Mouse (Mus musculus) forebrain, embryonic 12.5 days (tissue): Measurements from ENCODE around the gene Defa34. TPM values are rescaled to one million over a fixed set of nuclear protein-coding genes. Genes with fewer than 3 reads are reported as not detected.
"Not testable (repeated sequence)": the region's sequence is repeated elsewhere in the genome, so short reads cannot be mapped to it uniquely, and the experiment has no call there.

ENCODE experiments used
- ATAC-seq: fragments of 200-750 bp; cut with Nextera tagmentation; 2 replicates; pipeline ENCODE4 v1.8.0; 2017; ENCODE audit warnings: moderate TSS enrichment; ENCODE audit not compliant: low FRiP score
- H3K27ac ChIP-seq: fragments of 300-500 bp; sonication (generic); 2 replicates; pipeline ENCODE4 v1.5.1; 2016; ENCODE audit warnings: mild to moderate bottlenecking
- H3K27me3 ChIP-seq: fragments of 300-500 bp; sonication (generic); 2 replicates; pipeline ENCODE4 v1.6.1; 2016; ENCODE audit warnings: mild to moderate bottlenecking
- H3K36me3 ChIP-seq: fragments of 300-500 bp; sonication (generic); replicated peaks from 2 replicates; pipeline ENCODE4 v1.6.1; 2016; ENCODE audit warnings: mild to moderate bottlenecking
- H3K4me1 ChIP-seq: fragments of 300-500 bp; sonication (generic); 2 replicates; pipeline ENCODE4 v1.6.1; 2016
- H3K4me2 ChIP-seq: fragments of 300-500 bp; sonication (generic); 2 replicates; pipeline ENCODE4 v1.6.1; 2016; ENCODE audit warnings: mild to moderate bottlenecking, moderate library complexity
- H3K4me3 ChIP-seq: fragments of 300-500 bp; sonication (generic); replicated peaks from 2 replicates; pipeline ENCODE4 v1.5.1; 2016; ENCODE audit warnings: mild to moderate bottlenecking
- H3K9ac ChIP-seq: fragments of 300-500 bp; sonication (generic); 2 replicates; pipeline ENCODE4 v1.6.1; 2016; ENCODE audit warnings: mild to moderate bottlenecking
- H3K9me3 ChIP-seq: fragments of 300-500 bp; sonication (generic); 2 replicates; pipeline ENCODE4 v1.6.1; 2016
- WGBS: fragments of 180-500 bp; shearing (Covaris S2); methylation state at CpG from one replicate; pipeline ENCODE4 v1.1.7; 2016; 5-methylcytosine and 5-hydroxymethylcytosine counted together
- polyA plus RNA-seq: library from polyadenylated mRNA; unstranded; fragments of >200 nt; fragmentation: Nextera tagmentation; extraction: Ambion mirVana; gene quantifications from 2 replicates; pipeline ENCODE4 v1.2.1, GENCODE M21; 2016

Gene Defa34
- polyA plus RNA-seq = not detected in 2 replicates

DNA sequence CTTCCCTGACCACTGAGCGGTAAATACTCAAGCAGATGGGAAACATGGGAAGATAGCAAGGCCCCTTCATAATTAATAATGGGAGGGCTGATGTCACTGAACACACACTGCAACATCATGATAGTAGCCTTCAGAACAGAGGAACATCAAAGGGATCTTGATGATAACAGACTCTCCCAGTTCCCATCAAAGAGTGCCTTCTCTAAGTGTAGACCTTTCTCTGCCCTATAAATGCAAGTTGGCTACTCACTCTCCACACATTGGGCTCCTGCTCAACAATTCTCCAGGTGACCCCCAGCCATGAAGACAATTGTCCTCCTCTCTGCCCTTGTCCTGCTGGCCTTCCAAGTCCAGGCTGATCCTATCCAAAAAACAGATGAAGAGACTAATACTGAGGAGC lies at the start of gene Defa34:
Gene Defa34 (plus strand): TSS at position 301 of the 400 bp plus-strand sequence.
- not testable (repeated sequence) for H3K27me3 ChIP-seq, H3K4me1 ChIP-seq, H3K4me2 ChIP-seq, H3K4me3 ChIP-seq, H3K36me3 ChIP-seq, ATAC-seq, H3K27ac ChIP-seq, H3K9me3 ChIP-seq, H3K9ac ChIP-seq
- WGBS = 80% methylated on average over 1 of the region's 1 CpGs

DNA sequence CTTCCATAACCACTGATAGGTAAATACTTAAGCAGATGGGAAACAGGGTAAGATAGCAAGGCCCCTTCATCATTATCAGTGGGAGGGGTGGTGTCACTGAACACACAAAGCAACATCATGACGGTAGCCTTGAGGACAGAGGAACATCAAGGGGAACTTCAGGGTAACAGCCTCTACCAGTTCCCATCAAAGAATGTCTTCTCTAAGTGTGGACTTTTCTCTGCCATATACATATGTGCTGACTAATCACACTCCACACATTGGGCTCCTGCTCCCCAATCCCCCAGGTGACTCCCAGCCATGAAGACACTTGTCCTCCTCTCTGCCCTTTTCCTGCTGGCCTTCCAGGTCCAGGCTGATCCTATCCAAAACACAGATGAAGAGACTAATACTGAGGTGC lies 47.7 kb upstream of the Defa34 start, which contains the start of gene Defa26:
Gene Defa26 (plus strand): TSS at position 301 of the 400 bp plus-strand sequence.
- 100% methylated on average over 1 of the region's 1 CpGs for WGBS
- not testable (repeated sequence) for H3K27me3 ChIP-seq, H3K9ac ChIP-seq, H3K36me3 ChIP-seq, H3K4me1 ChIP-seq, H3K9me3 ChIP-seq, ATAC-seq, H3K4me2 ChIP-seq, H3K27ac ChIP-seq, H3K4me3 ChIP-seq

DNA sequence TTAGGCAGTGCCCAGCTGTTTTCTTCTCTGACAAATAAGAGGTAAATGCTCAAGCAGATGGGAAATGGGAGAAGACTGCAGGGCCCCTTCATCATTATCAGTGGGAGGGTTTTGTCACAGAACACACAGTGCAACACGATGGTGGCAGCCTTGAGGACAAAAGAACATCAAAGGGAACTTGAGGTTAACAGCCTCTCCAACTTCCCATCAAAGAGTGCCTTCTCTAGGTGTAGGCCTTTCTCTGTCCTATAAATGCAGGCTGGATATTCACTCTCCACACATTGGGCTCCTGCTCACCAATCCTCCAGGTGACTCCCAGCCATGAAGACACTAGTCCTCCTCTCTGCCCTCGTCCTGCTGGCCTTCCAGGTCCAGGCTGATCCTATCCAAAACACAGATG lies 10.1 kb upstream of the Defa34 start, which contains the start of gene Defa17:
Gene Defa17 (plus strand): TSS at position 301 of the 400 bp plus-strand sequence.
- not testable (repeated sequence) for H3K9me3 ChIP-seq, ATAC-seq, H3K27me3 ChIP-seq, H3K9ac ChIP-seq, H3K4me1 ChIP-seq, H3K36me3 ChIP-seq, H3K4me3 ChIP-seq, H3K4me2 ChIP-seq, H3K27ac ChIP-seq
- WGBS = no CpG with 5 or more reads among the region's 2 CpGs

DNA sequence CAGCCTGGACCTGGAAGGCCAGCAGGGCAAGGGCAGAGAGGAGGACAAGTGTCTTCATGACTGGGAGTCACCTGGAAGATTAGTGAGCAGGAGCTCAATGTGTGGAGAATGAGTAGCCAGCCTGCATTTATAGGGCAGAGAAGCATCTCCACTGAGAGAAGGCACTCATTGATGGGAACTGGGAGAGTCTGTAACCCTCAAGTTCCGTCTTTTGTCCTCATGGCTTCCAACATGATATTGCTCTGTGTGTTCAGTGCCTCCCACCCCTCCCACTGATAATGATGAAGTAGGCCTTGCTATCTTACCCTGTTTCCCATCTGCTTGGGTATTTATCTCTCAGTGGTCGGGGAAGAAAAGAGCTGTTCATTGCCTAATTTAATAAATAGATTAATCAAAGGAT lies 37.9 kb downstream of the Defa34 start, which contains the start of gene AY761184:
Gene AY761184 (minus strand): TSS at position 101 of the 400 bp plus-strand sequence.
- WGBS = 85% methylated on average over 2 of the region's 2 CpGs
- not testable (repeated sequence) for H3K4me1 ChIP-seq, H3K27ac ChIP-seq, ATAC-seq, H3K9ac ChIP-seq, H3K36me3 ChIP-seq, H3K9me3 ChIP-seq, H3K27me3 ChIP-seq, H3K4me2 ChIP-seq, H3K4me3 ChIP-seq

Other genes starting within 250 kb of the Defa34 start
- gene Defa36, start 238.4 kb upstream of the Defa34 start, polyA plus RNA-seq = not detected in 2 replicates
- not detected in 2 replicates for gene Gm7849, start 209.2 kb upstream of the Defa34 start, polyA plus RNA-seq
- not detected in 2 replicates for gene Defa20, start 156.5 kb upstream of the Defa34 start, polyA plus RNA-seq
- not detected in 2 replicates for gene Defa32, start 136.8 kb upstream of the Defa34 start, polyA plus RNA-seq
- not detected in 2 replicates for gene Defa37, start 100.4 kb upstream of the Defa34 start, polyA plus RNA-seq
- gene Defa28, start 82.8 kb upstream of the Defa34 start, polyA plus RNA-seq = not detected in 2 replicates
- gene Gm7861, start 71.3 kb upstream of the Defa34 start, polyA plus RNA-seq = not detected in 2 replicates
- not detected in 2 replicates for gene Defa26, start 47.6 kb upstream of the Defa34 start, polyA plus RNA-seq
- gene Defa17, start 10.0 kb upstream of the Defa34 start, polyA plus RNA-seq = not detected in 2 replicates
- gene AY761184, start 37.8 kb downstream of the Defa34 start, polyA plus RNA-seq = not detected in 2 replicates
- gene Defa24, start 68.7 kb downstream of the Defa34 start, polyA plus RNA-seq = not detected in 2 replicates
- not detected in 2 replicates for gene Defb50, start 157.7 kb downstream of the Defa34 start, polyA plus RNA-seq
- not detected in 2 replicates for gene Defb2, start 174.1 kb downstream of the Defa34 start, polyA plus RNA-seq
- gene Defb10, start 193.1 kb downstream of the Defa34 start, polyA plus RNA-seq = not detected in 2 replicates
- not detected in 2 replicates for gene Defb9, start 219.6 kb downstream of the Defa34 start, polyA plus RNA-seq
- 0.79 TPM in 1 of 2 replicates, not detected in the other for gene Defb11, start 240.6 kb downstream of the Defa34 start, polyA plus RNA-seq